Mouse (Mus musculus) heart, adult 2 months (tissue): ENCODE data around the gene Gm9964.
"Not testable (repeated sequence)": the region's sequence is repeated elsewhere in the genome, so short reads cannot be mapped to it uniquely, and the experiment has no call there.

Source experiments
- CTCF ChIP-seq: fragments of 200-600 bp; IDR thresholded peaks from 2 replicates; pipeline ENCODE4 v1.8.1; 2022; ENCODE audit warnings: antibody characterized with exemption, mild to moderate bottlenecking, moderate library complexity
- EP300 ChIP-seq: fragments of 200-500 bp; IDR thresholded peaks from 2 replicates; pipeline ENCODE4 v1.6.1; 2011; ENCODE audit warnings: low read depth, low read length, control low read depth; ENCODE audit not compliant: insufficient read depth
- POLR2A ChIP-seq: fragments of 200-500 bp; IDR thresholded peaks from 2 replicates; pipeline ENCODE4 v1.6.1; 2011; ENCODE audit warnings: mild to moderate bottlenecking, low read depth, low read length, control low read depth; ENCODE audit not compliant: insufficient read depth

GRCm38 (mm10) chr11:79260126-79260525 is 36.6 kb downstream of the Gm9964 start:
- TF ChIP-seq CTCF, POLR2A, EP300: not testable (repeated sequence)
